Mouse (Mus musculus) layer of hippocampus, adult 9-11 months (tissue): ENCODE data around the gene Efna2.
"Not testable (repeated sequence)": the region's sequence is repeated elsewhere in the genome, so short reads cannot be mapped to it uniquely, and the experiment has no call there.

Experiments
- DNase-seq: peaks from one replicate; pipeline ENCODE4 v3.0.0; 2022

The Efna2 gene

GRCm38 (mm10) chr10:80194441-80194840, 15.2 kb downstream of the Efna2 start:
- no peak for DNase-seq

GRCm38 (mm10) chr10:80196167-80196566, 16.9 kb downstream of the Efna2 start:
- no peak for DNase-seq

DNA sequence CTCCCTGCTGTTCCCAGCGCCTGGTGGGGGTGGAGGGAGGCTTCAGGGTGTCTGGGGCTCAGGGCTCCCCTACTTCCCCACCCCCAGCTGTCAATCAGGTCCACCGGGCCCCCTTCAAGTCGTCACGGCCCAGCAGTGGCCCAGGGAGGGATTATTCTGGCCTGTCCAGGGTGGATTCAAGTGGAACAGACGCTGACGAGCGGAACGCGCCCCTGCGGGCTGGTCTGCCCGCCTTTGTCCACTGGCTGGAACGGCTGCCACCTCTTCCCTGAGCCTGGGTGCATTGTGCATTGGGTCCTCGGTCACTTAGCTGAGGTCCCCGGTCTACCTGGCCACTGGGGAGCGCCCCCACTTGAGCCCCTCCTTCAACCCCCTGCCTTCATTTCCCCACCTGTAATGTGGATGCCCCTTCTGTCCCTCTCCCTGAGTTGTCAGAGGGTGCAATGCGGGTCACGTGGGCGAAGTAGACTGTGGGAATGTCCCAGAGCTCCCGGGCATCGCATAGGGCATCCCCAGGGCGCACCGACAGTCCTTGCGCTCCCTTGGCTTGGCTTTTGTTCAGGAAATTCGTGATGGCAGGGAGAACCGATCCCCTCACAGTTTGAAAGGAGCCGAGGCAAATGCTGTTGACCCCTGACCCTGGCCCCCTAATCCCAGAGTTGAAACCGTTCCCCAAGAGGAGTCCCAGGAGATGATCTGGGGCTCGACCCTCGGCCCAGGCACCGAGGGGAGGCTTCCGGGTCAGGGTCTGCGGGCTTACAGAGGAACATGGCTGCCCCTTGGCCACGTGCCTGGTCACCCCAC, 17.7 kb downstream of the Efna2 start:
- no peak for DNase-seq

DNA sequence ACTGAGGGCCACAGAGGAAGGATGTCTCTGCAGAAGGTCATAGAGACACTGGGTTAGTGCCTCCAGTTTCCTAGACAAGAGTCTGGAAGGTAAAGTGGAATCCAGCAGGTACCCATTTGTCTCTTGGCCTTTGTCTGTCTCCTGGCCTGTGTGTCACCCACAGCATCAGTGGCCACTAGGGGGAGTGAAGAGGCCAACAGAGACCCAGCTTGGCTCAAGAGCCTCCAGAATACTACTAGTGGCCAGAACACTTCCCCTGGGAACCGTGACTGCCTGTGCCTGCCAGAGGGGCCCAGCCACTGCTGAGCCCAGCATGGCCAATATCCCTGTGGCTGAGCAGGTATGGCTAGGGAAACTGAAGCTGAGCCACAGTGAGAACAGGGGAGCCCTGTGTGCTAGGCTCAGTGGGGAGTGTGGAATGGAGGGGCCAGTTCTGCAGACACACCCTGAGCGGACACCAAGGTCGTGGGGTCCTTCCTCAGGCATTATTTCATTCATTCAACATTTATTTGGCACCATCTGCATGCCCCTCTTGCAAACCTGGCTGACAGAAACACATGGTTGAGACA, 20.2 kb downstream of the Efna2 start:
- peak; percentile 85 for DNase-seq

DNA sequence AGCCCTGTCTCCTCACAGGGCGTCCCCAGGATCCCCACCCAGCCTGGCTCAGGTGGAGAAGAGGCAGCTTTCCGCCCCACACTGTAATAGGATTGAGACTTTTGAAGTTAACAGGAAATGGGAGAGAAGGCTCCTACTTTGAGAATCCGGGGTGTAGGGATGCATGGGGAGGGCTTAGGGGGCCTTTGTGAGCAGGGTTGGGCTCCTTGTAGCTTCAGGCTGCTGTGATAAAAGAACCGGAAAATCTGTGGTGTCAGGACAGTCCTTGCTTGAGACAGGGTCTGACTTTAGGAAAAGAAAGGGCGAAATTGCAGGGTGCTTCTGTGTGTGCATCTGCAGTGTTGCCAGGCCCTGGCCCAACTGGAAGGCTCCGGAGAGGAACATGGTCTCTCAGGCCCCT, 21.2 kb downstream of the Efna2 start:
- no peak for DNase-seq

DNA sequence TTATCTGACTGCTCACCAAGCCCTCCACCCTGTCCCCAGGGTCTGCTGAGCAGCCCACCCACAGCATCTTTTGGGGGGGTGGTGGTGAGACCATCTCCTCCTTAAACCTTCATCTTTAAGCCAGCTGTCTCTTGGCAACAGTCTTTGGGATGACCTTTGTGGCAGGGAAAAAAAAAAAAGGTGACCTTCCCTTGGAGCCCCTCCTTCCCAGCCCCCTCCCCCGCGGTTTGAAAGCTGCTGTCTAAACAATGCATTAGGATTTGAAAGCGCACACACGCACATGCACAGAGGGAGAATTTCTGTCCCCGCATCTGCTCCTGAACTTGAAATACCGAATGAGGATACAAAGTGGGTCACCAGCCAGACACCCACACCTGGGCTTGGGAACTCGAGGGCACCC, 24.8 kb downstream of the Efna2 start:
- no peak for DNase-seq

DNA sequence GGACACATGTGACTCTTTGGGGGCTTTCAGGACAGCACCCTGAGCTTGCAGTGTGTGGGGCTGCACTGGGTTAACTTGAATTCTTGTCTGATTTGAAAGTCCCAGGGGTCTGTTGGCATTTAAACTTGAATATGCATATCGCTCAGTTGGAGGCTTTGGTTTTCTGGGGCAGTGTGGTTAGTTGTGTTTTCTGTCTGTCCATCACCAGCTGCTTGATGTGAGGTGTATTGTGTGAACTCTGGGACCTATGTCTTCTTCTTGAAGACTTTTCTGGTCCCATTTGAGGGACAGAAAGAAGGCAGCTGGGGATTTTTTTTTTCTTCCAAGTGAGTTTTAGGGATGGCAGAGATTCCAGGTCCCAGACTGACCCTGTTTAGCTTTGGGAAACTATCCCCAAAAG, 27.9 kb downstream of the Efna2 start:
- DNase-seq: no peak

DNA sequence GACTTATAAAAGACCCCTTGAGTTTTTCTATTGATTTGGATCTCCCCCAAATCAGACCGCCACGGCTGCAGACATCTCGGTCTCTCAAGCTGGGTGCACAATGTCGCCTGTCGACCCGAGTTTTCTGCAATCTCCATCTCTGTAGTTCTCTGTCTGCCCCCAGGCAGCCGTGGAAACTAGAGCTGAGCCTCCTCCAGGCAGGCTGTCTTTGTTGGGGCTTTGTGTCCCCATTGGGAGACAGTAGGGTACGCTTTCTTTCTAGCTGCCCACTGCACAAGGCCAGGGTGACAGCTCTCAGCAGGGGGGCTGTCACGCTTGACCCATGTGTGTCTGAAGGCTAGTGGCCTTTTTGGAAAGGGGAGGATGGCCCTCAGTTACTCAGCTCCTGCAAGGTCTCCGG, 28.4 kb downstream of the Efna2 start:
- DNase-seq: no peak

- no peak for DNase-seq
These were observed 29.0 kb downstream of the Efna2 start for GRCm38 (mm10) chr10:80208248-80208647.

GRCm38 (mm10) chr10:80208841-80209371, 29.6 kb downstream of the Efna2 start:
- DNase-seq: no peak

- DNase-seq: not testable (repeated sequence)
These were observed 32.3 kb downstream of the Efna2 start for GRCm38 (mm10) chr10:80211547-80212103.

- no peak for DNase-seq
These were observed 35.9 kb downstream of the Efna2 start for GRCm38 (mm10) chr10:80215048-80215772.

DNA sequence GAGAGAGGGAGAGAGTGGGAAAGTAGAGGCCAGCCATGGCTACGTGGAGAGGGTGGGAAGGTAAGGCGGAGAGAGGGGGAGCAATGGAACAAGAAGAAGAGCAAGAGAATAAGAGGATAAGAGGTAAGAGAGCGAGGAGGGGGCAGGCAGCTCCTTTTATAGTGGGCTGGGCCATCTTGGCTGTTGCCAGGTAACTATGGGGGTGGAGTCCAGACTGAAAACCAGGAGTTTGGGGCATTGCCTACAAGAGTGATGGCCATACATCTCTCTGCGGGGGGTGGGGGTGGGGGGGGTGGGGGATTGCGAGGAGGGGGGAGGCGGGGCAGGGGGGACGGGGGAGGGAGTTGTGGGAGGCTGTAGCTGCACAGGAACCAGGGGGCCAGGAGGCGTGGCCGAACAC, 41.4 kb downstream of the Efna2 start:
- DNase-seq: no peak

DNA sequence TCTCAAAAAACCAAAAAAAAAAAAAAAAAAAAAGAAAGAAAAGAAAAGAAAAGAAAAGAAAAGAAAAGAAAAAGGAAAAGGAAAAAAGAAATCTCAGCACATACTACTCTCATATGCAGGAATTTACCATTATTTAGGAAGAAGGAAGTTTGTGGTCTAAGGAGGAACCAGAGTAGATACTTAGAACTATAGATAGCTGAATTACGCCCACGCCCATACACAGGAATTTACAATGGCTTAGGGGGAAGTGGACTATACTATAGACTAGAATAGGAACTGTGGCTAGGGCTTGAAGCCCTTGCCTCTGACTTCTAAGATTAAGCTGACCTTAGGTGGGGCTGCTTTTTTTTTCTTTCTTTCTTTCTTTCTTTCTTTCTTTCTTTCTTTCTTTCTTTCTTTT, 43.9 kb downstream of the Efna2 start:
- DNase-seq: not testable (repeated sequence)

DNA sequence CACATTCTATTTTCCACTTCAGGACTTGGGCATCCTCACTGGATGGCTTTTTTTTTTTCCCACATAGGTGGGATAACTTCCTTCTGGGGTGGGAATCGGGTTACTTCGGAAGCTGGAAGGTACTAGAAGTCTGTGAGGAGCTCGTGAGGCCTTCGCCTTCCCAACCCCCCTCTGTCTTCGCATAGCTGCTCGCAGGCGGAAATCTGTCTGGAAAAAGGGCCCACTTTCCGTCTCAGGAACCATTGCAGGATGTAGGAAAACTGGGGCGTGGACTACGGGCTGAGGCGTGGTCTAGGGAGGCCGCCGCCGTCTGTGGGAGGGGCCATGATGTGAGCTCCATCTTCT, 46.8 kb downstream of the Efna2 start:
- DNase-seq: no peak

DNA sequence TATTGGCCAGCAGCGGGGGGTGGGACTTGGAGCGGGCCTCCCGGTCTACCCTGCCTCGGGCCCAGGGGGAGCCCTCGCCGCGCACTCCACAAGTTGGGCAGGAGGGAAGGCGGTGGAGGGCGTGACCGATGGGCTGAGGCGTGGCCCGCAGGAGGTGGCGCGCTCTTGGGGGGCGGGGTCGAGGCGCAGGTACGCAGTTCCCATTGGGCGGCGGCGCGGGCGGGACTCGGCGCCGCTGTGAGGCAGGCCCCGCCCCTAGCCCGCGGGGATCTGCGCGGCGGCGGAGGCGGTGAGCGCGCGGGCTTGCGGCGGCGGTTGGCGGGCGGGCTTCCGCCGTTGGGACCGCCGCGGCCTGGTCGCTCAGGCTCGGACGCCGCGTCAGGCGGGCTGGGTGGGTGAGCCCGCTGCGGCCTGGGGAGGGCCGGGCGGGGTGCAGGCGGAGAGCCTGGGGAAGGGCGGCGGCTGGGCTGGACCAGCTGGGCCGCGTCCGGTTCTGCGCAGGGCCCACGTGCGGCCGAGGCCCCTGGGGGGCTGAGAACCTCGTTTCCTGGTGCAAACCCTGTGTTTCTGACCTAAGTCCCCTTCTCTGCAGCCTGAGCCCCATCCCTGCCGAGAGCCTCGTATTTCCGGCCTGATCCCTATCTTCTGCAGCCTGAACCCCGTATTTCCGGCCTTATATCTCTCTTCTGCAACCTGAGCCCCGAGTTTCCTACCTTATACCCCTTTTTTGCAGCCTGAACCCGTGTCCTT, 47.3 kb downstream of the Efna2 start, which contains the start of gene Mum1:
TSS of gene Mum1 (plus strand) at position 19 of the 750 bp plus-strand sequence.
- peak; percentile 100 for DNase-seq

DNA sequence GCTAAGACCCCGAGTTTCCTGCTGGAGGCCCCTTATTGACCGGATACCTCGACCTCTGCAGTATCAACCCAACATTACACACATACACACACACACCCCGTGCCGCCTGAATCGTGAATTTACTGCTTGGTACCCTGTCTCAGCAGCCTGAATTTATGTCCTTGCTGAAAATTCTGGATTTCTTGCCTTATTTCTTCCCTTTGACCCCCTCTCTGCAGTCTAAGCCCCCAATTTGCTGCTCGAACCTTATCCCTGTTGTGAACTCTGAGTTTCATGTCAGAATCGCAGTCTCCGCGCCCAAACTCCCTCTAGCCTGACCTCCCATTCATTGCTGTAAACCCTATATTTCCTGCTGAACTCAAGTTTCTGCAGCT, 47.9 kb downstream of the Efna2 start:
- DNase-seq: no peak

- no peak for DNase-seq
These were observed 48.8 kb downstream of the Efna2 start for GRCm38 (mm10) chr10:80227877-80228775.

DNA sequence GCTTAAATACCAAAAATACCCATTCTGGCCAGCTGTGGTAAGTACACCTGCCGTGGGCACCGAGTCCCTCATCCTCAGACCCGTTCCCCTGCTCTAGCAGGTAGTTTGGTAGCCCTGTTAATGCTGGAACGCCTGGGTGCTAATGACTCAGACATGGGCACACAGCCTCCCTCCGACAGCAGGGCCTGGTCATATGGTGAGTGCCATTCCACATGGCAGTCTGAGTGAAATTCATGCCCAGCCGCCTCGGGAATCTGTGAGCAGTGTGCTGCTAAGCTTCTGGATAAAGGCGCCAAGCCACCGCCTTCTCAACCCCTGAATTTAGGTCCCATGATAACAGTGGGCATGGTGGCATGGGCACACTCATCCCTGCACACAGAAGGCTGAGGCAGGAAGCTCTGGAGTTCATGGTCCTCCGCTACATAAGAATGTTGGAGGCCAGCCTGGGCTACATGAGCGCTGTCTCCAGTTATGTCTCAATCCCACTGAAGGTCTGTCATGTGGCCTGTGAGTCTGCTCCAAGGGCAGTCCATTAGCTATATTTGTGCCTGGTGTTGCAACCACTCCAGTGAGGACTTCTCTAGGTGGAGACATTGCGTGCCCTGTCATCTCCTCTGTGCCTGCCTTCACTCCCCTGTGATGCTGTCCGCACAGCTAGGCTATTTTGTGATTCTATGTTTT, 57.0 kb downstream of the Efna2 start:
- peak; percentile 64 for DNase-seq

GRCm38 (mm10) chr10:80237020-80237419, 57.7 kb downstream of the Efna2 start:
- DNase-seq: no peak

DNA sequence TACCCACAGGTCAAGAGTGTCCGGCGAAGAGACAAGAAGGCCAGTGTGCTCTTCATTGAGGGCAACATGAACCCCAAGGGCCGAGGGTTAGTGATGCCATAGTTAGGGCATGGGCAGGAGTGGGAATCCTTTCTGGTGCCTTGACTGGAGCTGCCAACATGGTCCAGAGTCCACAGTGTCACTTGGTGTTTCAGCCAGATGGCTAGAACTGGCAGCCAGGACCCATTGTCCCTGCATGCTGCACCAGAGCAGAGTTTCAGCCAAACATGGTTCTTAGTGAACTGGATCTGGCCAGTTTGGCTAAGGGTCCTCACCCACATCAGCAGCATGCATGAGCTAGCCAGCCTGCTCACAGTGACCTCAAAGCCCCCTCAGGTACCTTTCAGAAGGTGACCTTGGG, 59.0 kb downstream of the Efna2 start:
- no peak for DNase-seq
